Mouse (Mus musculus): ENCODE measurements around the gene 4930512M02Rik.

GRCm38 (mm10) chr11:11570747-11571146, 56.9 kb downstream of the 4930512M02Rik start:
- TF ChIP-seq CTCF (IDR thresholded peaks at IDR 0.05; ENCODE audit: low read depth) (no peak), EP300 (optimal IDR thresholded peaks at IDR 0.05) (no peak)

All from stomach, postnatal 0 days (tissue).